ENCODE assay signal across 23 mouse cellular contexts in the genomic region with DNA sequence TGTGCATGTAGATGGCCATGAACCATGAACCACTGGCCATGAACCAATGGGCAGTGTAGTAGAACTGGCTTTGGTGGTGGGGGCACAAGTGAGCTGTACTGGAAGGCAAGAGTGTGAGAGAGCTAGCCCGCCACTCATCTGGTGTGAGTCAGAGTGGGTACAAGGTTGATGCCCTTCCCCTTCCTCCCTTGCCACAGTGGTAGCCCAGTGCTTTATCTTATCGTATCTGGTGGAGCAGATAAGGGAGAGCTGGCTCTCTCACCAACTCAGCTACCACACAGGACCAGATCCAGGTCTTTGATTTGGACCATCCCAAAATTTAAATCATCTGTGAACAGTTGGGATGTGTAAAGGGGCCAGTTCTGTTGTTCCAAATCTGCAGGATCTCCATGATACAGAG.
"Had no signal": no experiment of that assay in that cellular context is flagged by ENCODE, and none has a peak within 500 bp of the region (broad histone marks: within the 10 kb centered on the region; RNA-seq: fewer than 3 reads in every experiment).

No protein-coding gene starts in this region.

- H3K4me1 ChIP-seq: neural tube, embryonic 12.5 days had no signal

- H3K4me3 ChIP-seq: layer of hippocampus, adult 2 months; left cerebral cortex, adult 2 months; liver, embryonic 12.5 days; liver, embryonic 15.5 days; lung, embryonic 15.5 days; midbrain, embryonic 13.5 days; neural tube, embryonic 12.5 days; neural tube, embryonic 15.5 days had no signal

- ATAC-seq: intestine, embryonic 16.5 days; liver, embryonic 12.5 days; midbrain, embryonic 13.5 days had no signal

- DNase-seq: kidney, adult 18-20 months; kidney, adult 9 months; kidney, postnatal 14 days; layer of hippocampus, adult 9-11 months; layer of hippocampus, postnatal 36 days; lung, adult 18-20 months; lung, postnatal 10 days; lung, postnatal 36 days; right cerebral cortex, adult 18-20 months; right cerebral cortex, postnatal 14 days; right cerebral cortex, postnatal 4 days; thymus, adult 2 months; thymus, postnatal 14 days; thymus, postnatal 4 days had no signal

- H3K9me3 ChIP-seq: liver, embryonic 12.5 days; liver, embryonic 15.5 days; lung, embryonic 15.5 days; neural tube, embryonic 12.5 days; neural tube, embryonic 15.5 days had no signal

- H3K36me3 ChIP-seq: liver, embryonic 12.5 days; liver, embryonic 15.5 days; lung, embryonic 15.5 days; midbrain, embryonic 13.5 days; neural tube, embryonic 12.5 days; neural tube, embryonic 15.5 days had no signal

- H3K27me3 ChIP-seq: liver, embryonic 12.5 days; liver, embryonic 15.5 days; lung, embryonic 15.5 days; midbrain, embryonic 13.5 days; neural tube, embryonic 12.5 days; neural tube, embryonic 15.5 days had no signal
